Mouse (Mus musculus): Measurements from ENCODE around the gene Olfr1156. TPM values are rescaled to one million over a fixed set of nuclear protein-coding genes. Genes with fewer than 3 reads are reported as not detected.

Olfr1156 gene
- polyA plus RNA-seq (2014; fragmentation: Illumina TruSeq; extraction: RNeasy Lipid Tissue Mini Kit (QIAGEN cat#74804); ENCODE audit: insufficient read depth, low read depth, low replicate concordance), result not detected

DNA sequence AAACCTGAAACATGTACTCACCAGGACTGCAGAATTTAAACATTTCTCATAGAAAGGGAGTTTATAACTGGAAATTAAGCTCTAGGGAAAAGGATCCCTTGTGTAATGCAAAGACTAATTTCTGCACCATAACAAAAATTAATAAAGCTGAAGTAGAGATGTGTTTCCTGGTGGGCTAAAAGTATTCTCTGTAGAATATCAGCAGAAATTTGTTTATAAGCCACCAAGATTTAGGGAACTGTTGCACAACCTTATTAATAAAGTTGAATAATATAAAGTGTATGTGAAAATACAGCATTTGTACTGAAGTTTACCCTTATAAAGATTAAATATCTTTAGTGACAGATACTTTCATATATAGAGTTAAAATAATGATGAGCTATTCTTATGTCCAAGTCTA lies at the start of gene Olfr1156:
Gene Olfr1156 (minus strand): TSS at position 101 of the 400 bp plus-strand sequence.

DNA sequence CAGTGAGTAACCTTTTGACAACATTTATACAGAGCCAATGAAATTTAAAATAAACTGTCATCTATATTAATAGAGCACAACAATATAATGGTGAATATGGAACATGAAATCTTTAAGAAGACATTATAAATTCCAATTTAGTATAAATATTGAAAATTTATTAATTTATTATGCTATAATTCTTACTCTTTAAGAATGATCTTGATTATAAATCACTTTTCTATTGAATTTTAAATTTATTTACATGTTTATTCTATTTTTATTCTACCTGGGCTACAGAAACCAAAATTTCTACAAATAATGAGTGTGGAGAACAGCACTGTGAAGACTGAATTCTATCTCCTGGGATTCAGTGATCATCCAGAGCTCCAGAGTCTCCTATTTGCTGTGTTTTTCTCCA lies 36.9 kb upstream of the Olfr1156 start, which contains the start of gene Olfr1158:
Gene Olfr1158 (plus strand): TSS at position 301 of the 400 bp plus-strand sequence.

DNA sequence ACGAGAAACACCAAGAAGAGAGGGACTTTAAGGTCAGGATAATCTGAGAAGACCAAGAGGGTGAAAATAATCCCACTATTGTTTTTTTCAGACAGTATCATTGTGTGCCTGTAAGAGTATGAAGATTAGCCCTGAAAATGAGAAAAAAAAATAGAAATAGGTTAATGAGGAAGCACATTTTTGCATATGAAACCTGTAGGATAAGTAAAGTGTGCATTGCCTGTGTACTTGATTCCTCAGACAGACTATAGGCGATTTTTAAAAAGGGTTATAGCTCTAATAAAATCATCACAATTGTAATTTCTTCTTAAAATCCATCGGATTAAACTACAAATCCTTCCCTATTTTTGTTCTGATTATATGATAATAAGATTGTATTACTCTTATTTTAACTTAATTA lies 21.7 kb upstream of the Olfr1156 start, which contains the start of gene Olfr74:
Gene Olfr74 (minus strand): TSS at position 101 of the 400 bp plus-strand sequence.

DNA sequence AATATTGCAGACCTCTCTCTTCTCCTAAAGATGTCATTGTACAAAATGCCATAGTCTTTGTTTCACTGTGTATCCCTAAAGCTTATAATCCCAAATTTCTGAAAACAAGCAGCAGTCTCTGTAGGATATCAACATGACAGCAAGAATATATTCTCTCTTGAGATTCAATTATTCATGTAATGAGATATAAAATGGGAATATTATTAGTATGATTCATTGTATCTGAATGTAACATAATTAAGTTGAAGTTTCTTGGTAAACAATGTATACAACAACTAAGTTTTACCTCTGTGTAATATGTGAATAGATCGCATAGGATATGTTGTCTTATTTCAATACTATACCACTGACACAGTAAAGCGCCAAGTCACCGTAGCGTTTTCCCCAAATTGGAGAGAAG lies 15.3 kb upstream of the Olfr1156 start, which contains the start of gene Olfr1157:
Gene Olfr1157 (minus strand): TSS at position 101 of the 400 bp plus-strand sequence.

DNA sequence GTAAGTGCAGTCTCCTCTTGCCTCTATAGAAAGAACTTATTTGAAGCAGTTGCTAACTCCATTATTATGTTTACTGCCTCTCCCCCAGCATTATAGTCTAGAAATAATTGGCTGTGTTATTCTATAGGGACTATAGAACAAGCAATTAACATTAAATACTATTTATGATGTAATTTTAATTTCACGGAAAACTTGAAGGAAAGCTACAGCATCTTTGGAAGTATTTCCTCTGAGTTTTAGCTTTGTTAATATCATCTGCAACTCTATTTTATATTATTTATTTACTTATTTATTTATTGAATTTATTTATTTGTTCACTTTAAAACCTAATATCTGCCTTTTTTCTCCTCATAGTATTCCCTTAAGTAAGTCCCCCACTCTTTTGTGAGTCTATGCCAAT lies 7.9 kb downstream of the Olfr1156 start, which contains the start of gene Olfr1155:
Gene Olfr1155 (minus strand): TSS at position 101 of the 400 bp plus-strand sequence.

DNA sequence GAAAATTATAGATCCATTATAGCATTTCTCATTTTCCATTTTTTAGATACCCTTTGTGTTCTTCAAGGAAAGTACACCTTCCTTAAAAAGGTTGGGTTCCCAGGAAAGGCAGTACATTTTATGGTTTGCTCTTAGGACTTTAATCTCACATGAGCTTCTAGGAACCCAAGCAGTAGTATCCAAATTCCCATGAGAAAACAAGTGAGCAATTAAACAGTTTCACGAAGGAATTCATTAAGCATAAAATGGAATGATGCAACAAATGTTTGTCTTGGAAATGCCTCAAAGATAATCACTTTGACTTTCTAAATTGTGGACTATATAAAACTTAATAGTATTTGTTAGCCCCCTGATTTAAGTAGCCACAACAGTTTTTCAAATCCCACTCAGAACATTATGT lies 47.8 kb downstream of the Olfr1156 start, which contains the start of gene Olfr1154:
Gene Olfr1154 (minus strand): TSS at position 101 of the 400 bp plus-strand sequence.

Other genes starting within 250 kb of the Olfr1156 start
- not detected for gene Olfr1137, start 239.9 kb downstream of the Olfr1156 start, polyA plus RNA-seq (2014; fragmentation: Illumina TruSeq; extraction: RNeasy Lipid Tissue Mini Kit (QIAGEN cat#74804); ENCODE audit: insufficient read depth, low read depth, low replicate concordance)
- not detected for gene Olfr1138, start 213.1 kb downstream of the Olfr1156 start, polyA plus RNA-seq (2014; fragmentation: Illumina TruSeq; extraction: RNeasy Lipid Tissue Mini Kit (QIAGEN cat#74804); ENCODE audit: insufficient read depth, low read depth, low replicate concordance)
- not detected for gene Olfr1140, start 209.3 kb downstream of the Olfr1156 start, polyA plus RNA-seq (2014; fragmentation: Illumina TruSeq; extraction: RNeasy Lipid Tissue Mini Kit (QIAGEN cat#74804); ENCODE audit: insufficient read depth, low read depth, low replicate concordance)
- not detected for gene Olfr1141, start 199.1 kb downstream of the Olfr1156 start, polyA plus RNA-seq (2014; fragmentation: Illumina TruSeq; extraction: RNeasy Lipid Tissue Mini Kit (QIAGEN cat#74804); ENCODE audit: insufficient read depth, low read depth, low replicate concordance)
- not detected for gene Olfr152, start 173.6 kb downstream of the Olfr1156 start, polyA plus RNA-seq (2014; fragmentation: Illumina TruSeq; extraction: RNeasy Lipid Tissue Mini Kit (QIAGEN cat#74804); ENCODE audit: insufficient read depth, low read depth, low replicate concordance)
- gene Olfr1143, start 152.5 kb downstream of the Olfr1156 start, polyA plus RNA-seq (2014; fragmentation: Illumina TruSeq; extraction: RNeasy Lipid Tissue Mini Kit (QIAGEN cat#74804); ENCODE audit: insufficient read depth, low read depth, low replicate concordance), result not detected
- not detected for gene Olfr1145, start 143.3 kb downstream of the Olfr1156 start, polyA plus RNA-seq (2014; fragmentation: Illumina TruSeq; extraction: RNeasy Lipid Tissue Mini Kit (QIAGEN cat#74804); ENCODE audit: insufficient read depth, low read depth, low replicate concordance)
- gene Olfr1148, start 122.6 kb downstream of the Olfr1156 start, polyA plus RNA-seq (2014; fragmentation: Illumina TruSeq; extraction: RNeasy Lipid Tissue Mini Kit (QIAGEN cat#74804); ENCODE audit: insufficient read depth, low read depth, low replicate concordance), result not detected
- gene Olfr1150-ps1, start 109.1 kb downstream of the Olfr1156 start, polyA plus RNA-seq (2014; fragmentation: Illumina TruSeq; extraction: RNeasy Lipid Tissue Mini Kit (QIAGEN cat#74804); ENCODE audit: insufficient read depth, low read depth, low replicate concordance), result not detected
- gene Olfr1151, start 97.2 kb downstream of the Olfr1156 start, polyA plus RNA-seq (2014; fragmentation: Illumina TruSeq; extraction: RNeasy Lipid Tissue Mini Kit (QIAGEN cat#74804); ENCODE audit: insufficient read depth, low read depth, low replicate concordance), result not detected
- gene Olfr1152, start 86.6 kb downstream of the Olfr1156 start, polyA plus RNA-seq (2014; fragmentation: Illumina TruSeq; extraction: RNeasy Lipid Tissue Mini Kit (QIAGEN cat#74804); ENCODE audit: insufficient read depth, low read depth, low replicate concordance), result not detected
- gene Olfr1153, start 58.1 kb downstream of the Olfr1156 start, polyA plus RNA-seq (2014; fragmentation: Illumina TruSeq; extraction: RNeasy Lipid Tissue Mini Kit (QIAGEN cat#74804); ENCODE audit: insufficient read depth, low read depth, low replicate concordance), result not detected
- not detected for gene Olfr1154, start 47.9 kb downstream of the Olfr1156 start, polyA plus RNA-seq (2014; fragmentation: Illumina TruSeq; extraction: RNeasy Lipid Tissue Mini Kit (QIAGEN cat#74804); ENCODE audit: insufficient read depth, low read depth, low replicate concordance)
- not detected for gene Olfr1155, start 8.0 kb downstream of the Olfr1156 start, polyA plus RNA-seq (2014; fragmentation: Illumina TruSeq; extraction: RNeasy Lipid Tissue Mini Kit (QIAGEN cat#74804); ENCODE audit: insufficient read depth, low read depth, low replicate concordance)
- not detected for gene Olfr1157, start 15.2 kb upstream of the Olfr1156 start, polyA plus RNA-seq (2014; fragmentation: Illumina TruSeq; extraction: RNeasy Lipid Tissue Mini Kit (QIAGEN cat#74804); ENCODE audit: insufficient read depth, low read depth, low replicate concordance)
- not detected for gene Olfr74, start 21.6 kb upstream of the Olfr1156 start, polyA plus RNA-seq (2014; fragmentation: Illumina TruSeq; extraction: RNeasy Lipid Tissue Mini Kit (QIAGEN cat#74804); ENCODE audit: insufficient read depth, low read depth, low replicate concordance)
- gene Olfr1158, start 37.0 kb upstream of the Olfr1156 start, polyA plus RNA-seq (2014; fragmentation: Illumina TruSeq; extraction: RNeasy Lipid Tissue Mini Kit (QIAGEN cat#74804); ENCODE audit: insufficient read depth, low read depth, low replicate concordance), result not detected
- not detected for gene Olfr1160, start 55.2 kb upstream of the Olfr1156 start, polyA plus RNA-seq (2014; fragmentation: Illumina TruSeq; extraction: RNeasy Lipid Tissue Mini Kit (QIAGEN cat#74804); ENCODE audit: insufficient read depth, low read depth, low replicate concordance)
- gene Olfr1161, start 69.7 kb upstream of the Olfr1156 start, polyA plus RNA-seq (2014; fragmentation: Illumina TruSeq; extraction: RNeasy Lipid Tissue Mini Kit (QIAGEN cat#74804); ENCODE audit: insufficient read depth, low read depth, low replicate concordance), result not detected
- not detected for gene Olfr73, start 84.6 kb upstream of the Olfr1156 start, polyA plus RNA-seq (2014; fragmentation: Illumina TruSeq; extraction: RNeasy Lipid Tissue Mini Kit (QIAGEN cat#74804); ENCODE audit: insufficient read depth, low read depth, low replicate concordance)
- gene Olfr1162, start 98.0 kb upstream of the Olfr1156 start, polyA plus RNA-seq (2014; fragmentation: Illumina TruSeq; extraction: RNeasy Lipid Tissue Mini Kit (QIAGEN cat#74804); ENCODE audit: insufficient read depth, low read depth, low replicate concordance), result not detected
- not detected for gene Olfr1163, start 118.7 kb upstream of the Olfr1156 start, polyA plus RNA-seq (2014; fragmentation: Illumina TruSeq; extraction: RNeasy Lipid Tissue Mini Kit (QIAGEN cat#74804); ENCODE audit: insufficient read depth, low read depth, low replicate concordance)
- gene Olfr1164, start 140.9 kb upstream of the Olfr1156 start, polyA plus RNA-seq (2014; fragmentation: Illumina TruSeq; extraction: RNeasy Lipid Tissue Mini Kit (QIAGEN cat#74804); ENCODE audit: insufficient read depth, low read depth, low replicate concordance), result not detected
- gene Olfr1166, start 175.2 kb upstream of the Olfr1156 start, polyA plus RNA-seq (2014; fragmentation: Illumina TruSeq; extraction: RNeasy Lipid Tissue Mini Kit (QIAGEN cat#74804); ENCODE audit: insufficient read depth, low read depth, low replicate concordance), result not detected
- gene Olfr1167, start 202.1 kb upstream of the Olfr1156 start, polyA plus RNA-seq (2014; fragmentation: Illumina TruSeq; extraction: RNeasy Lipid Tissue Mini Kit (QIAGEN cat#74804); ENCODE audit: insufficient read depth, low read depth, low replicate concordance), result not detected
- gene Olfr1168, start 228.8 kb upstream of the Olfr1156 start, polyA plus RNA-seq (2014; fragmentation: Illumina TruSeq; extraction: RNeasy Lipid Tissue Mini Kit (QIAGEN cat#74804); ENCODE audit: insufficient read depth, low read depth, low replicate concordance), result not detected